Mouse (Mus musculus): ENCODE measurements around the gene Gtf3c4. TPM values are rescaled to one million over a fixed set of nuclear protein-coding genes. Genes with fewer than 3 reads are reported as not detected.

Gene Gtf3c4
- polyA plus RNA-seq, 1 experiment from 2014 or later: 16.5 TPM

DNA sequence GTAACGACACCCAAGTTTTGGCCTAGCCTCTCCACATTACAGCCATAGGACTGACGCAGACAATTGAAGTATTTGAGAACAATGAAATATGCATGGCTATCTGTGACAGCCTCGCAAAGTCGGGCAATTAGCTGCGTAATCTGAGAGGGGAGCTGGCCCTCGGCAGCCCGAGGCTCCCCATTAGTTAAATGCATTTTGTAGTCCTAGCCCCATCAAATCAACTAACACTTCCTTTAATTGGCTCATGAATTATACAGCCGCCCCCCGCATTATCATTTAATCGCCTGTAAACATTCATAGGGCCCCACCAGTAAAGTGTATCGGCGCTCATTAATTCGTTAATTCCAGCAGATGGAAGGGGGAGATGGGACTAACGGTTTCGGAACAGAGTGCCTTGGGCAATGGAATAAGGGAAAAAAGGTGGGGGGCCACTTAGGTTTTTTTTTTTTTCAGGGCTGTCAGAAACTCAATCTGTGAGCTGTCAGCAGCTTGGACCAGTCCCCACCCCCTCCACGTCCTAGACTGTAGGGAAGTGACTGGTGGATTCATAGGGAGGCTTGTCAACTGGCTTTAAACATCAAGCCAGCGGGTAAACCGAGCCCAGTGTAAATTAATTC lies 42.6 kb downstream of the Gtf3c4 start:
- Histone ChIP-seq H3K4me2 (no peak overlapping the region), H3K27me3 (0 out of 2 replicates have a peak, but pooled peaks cover 4% of the 10 kb centered on the region), H3K4me3 (replicated peaks) (no peak overlapping the region), H3K4me1 (peaks cover 30% of the 10 kb centered on the region), H3K27ac (no peak overlapping the region), H3K9me3 (replicated peaks) (no peaks in the 10 kb centered on the region), H3K36me3 (no peaks in the 10 kb centered on the region), H3K9ac (no peak overlapping the region)
- no peak for ATAC-seq (replicated peaks; ENCODE audit: low FRiP score)
- 26% methylated on average over 18 of the region's 18 CpGs for WGBS

DNA sequence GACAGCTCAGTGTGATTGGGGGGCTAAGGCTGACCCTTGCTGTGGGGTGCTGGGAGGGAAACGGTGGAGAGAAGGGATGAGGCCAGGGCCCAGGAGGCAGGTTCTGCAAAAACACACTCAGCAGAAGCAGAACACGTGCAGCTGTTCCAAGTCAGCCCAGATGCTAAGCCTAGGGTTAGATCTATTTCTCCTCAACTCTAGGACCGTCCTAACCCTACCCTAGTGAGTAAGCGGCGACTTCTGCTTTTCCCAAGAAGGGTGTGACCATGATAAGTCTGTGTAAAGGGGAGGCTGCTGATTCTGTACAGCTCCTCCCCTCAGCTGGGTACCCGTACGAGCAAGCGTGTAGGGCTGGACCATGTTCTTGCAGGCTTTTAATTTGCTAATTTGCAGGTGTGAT lies 43.9 kb downstream of the Gtf3c4 start:
- H3K4me2 ChIP-seq: no peak overlapping the region
- no peak overlapping the region for H3K27ac ChIP-seq
- 0 out of 2 replicates have a peak, but pooled peaks have one; percentile 29 for ATAC-seq (replicated peaks; ENCODE audit: low FRiP score)
- no peaks in the 10 kb centered on the region for H3K9me3 ChIP-seq (replicated peaks)
- H3K9ac ChIP-seq: no peak overlapping the region
- 72% methylated on average over 8 of the region's 8 CpGs for WGBS
- no peak overlapping the region for H3K4me3 ChIP-seq (replicated peaks)
- peaks cover 25% of the 10 kb centered on the region for H3K4me1 ChIP-seq
- 0 out of 2 replicates have a peak, but pooled peaks cover 4% of the 10 kb centered on the region for H3K27me3 ChIP-seq
- no peaks in the 10 kb centered on the region for H3K36me3 ChIP-seq

- ATAC-seq (replicated peaks; ENCODE audit: low FRiP score): no peak
- peaks cover 25% of the 10 kb centered on the region for H3K4me1 ChIP-seq
- no peaks in the 10 kb centered on the region for H3K9me3 ChIP-seq (replicated peaks)
- H3K36me3 ChIP-seq: no peaks in the 10 kb centered on the region
- H3K4me2 ChIP-seq: no peak overlapping the region
- no peak overlapping the region for H3K9ac ChIP-seq
- H3K4me3 ChIP-seq (replicated peaks): no peak overlapping the region
- H3K27me3 ChIP-seq: 0 out of 2 replicates have a peak, but pooled peaks cover 4% of the 10 kb centered on the region
- no peak overlapping the region for H3K27ac ChIP-seq
- 72% methylated on average over 5 of the region's 5 CpGs for WGBS
Measured at GRCm38 (mm10) chr2:28794623-28795022, 45.5 kb downstream of the Gtf3c4 start.

- peak; percentile 82 for ATAC-seq (replicated peaks; ENCODE audit: low FRiP score)
- Histone ChIP-seq H3K27ac (peak overlapping the region; percentile 70), H3K9me3 (replicated peaks) (no peaks in the 10 kb centered on the region), H3K9ac (no peak overlapping the region), H3K36me3 (no peaks in the 10 kb centered on the region), H3K4me2 (peak overlapping the region; percentile 43), H3K4me1 (peaks cover 17% of the 10 kb centered on the region), H3K4me3 (replicated peaks) (peak overlapping the region; percentile 10; the same call in 1 of the 2 replicates), H3K27me3 (0 out of 2 replicates have a peak, but pooled peaks cover 4% of the 10 kb centered on the region)
- 29% methylated on average over 6 of the region's 6 CpGs for WGBS
Measured at GRCm38 (mm10) chr2:28792931-28793610, 47.1 kb downstream of the Gtf3c4 start.

DNA sequence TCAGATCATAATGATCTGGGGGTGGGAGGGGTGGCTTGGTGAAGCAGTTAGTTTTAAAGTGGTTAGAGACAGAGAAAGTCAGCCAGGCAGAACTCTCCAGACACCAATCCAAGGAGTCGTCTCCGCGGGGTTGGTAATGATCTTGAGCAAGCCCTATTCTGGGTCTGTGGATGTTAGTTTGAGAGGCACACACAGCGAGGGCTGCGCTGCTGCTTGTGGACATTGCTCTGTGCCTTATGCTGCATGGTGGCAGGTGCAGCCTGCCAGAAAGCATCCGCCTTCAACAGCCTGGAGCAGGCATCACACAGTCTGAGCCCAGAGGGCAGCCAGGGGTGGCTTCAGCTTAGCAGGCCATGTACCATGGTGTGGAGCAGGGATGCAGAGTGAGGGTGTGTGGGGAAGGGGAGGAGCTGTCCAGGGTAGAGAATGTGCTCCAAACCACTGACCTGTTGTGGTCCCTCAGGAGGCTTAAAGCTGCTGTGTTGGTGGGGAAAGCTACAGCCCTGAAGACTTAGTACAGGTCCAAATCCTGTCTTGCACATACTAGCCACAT lies 53.0 kb downstream of the Gtf3c4 start:
- WGBS: 66% methylated on average over 6 of the region's 6 CpGs
- Histone ChIP-seq H3K4me2 (no peak overlapping the region), H3K4me3 (replicated peaks) (no peak overlapping the region), H3K27me3 (0 out of 2 replicates have a peak, but pooled peaks cover 2% of the 10 kb centered on the region), H3K4me1 (no peaks in the 10 kb centered on the region), H3K9ac (no peak overlapping the region), H3K36me3 (no peaks in the 10 kb centered on the region), H3K9me3 (replicated peaks) (no peaks in the 10 kb centered on the region), H3K27ac (no peak overlapping the region)
- ATAC-seq (replicated peaks; ENCODE audit: low FRiP score): no peak

DNA sequence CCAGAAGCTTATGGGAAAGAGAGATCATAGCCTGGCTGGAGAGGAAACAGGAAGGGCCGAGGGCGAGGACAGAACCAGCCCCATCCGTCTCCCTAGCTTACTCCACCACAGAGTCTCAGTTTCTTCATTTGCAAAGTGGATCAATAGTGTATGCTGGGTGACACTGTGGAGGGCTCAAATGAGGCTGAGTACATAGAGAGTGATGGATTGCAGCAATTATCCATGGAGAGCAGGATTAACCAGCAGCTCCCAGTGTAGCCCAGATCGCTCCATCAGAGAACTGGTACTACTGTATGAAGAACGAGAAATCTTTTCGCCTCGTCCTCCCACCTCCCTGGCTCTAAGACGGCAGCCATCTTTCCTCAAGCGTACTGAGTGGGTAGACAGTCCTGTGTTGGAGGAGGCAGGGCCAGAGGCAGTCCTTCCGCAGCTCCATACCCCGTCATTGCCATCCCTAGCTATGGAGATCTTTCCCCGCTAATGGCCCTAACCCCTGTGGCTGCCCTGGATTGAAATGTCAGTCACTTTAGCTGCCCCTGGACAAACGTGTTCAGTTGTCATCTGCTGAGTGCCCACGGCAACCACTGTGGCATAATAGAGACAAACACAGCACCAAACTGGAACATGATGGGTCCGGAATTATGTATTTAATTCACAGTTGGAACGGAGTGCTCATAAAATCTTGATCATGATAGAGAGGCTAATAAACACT lies 53.6 kb downstream of the Gtf3c4 start:
- H3K4me1 ChIP-seq: no peaks in the 10 kb centered on the region
- 0 out of 2 replicates have a peak, but pooled peaks cover 2% of the 10 kb centered on the region for H3K27me3 ChIP-seq
- H3K36me3 ChIP-seq: no peaks in the 10 kb centered on the region
- ATAC-seq (replicated peaks; ENCODE audit: low FRiP score): no peak
- 71% methylated on average over 16 of the region's 16 CpGs for WGBS
- H3K9me3 ChIP-seq (replicated peaks): no peaks in the 10 kb centered on the region
- H3K9ac ChIP-seq: no peak overlapping the region
- H3K4me3 ChIP-seq (replicated peaks): no peak overlapping the region
- no peak overlapping the region for H3K27ac ChIP-seq
- H3K4me2 ChIP-seq: no peak overlapping the region

- no peaks in the 10 kb centered on the region for H3K9me3 ChIP-seq (replicated peaks)
- H3K4me3 ChIP-seq (replicated peaks): no peak overlapping the region
- H3K27me3 ChIP-seq: peaks cover 16% of the 10 kb centered on the region
- H3K4me1 ChIP-seq: no peaks in the 10 kb centered on the region; the same call in none of the 2 replicates
- H3K4me2 ChIP-seq: no peak overlapping the region
- no peaks in the 10 kb centered on the region for H3K36me3 ChIP-seq
- H3K27ac ChIP-seq: no peak overlapping the region
- ATAC-seq (replicated peaks; ENCODE audit: low FRiP score): no peak
- WGBS: 94% methylated on average over 4 of the region's 4 CpGs
- H3K9ac ChIP-seq: no peak overlapping the region
Measured at GRCm38 (mm10) chr2:28781310-28781709, 58.9 kb downstream of the Gtf3c4 start.

DNA sequence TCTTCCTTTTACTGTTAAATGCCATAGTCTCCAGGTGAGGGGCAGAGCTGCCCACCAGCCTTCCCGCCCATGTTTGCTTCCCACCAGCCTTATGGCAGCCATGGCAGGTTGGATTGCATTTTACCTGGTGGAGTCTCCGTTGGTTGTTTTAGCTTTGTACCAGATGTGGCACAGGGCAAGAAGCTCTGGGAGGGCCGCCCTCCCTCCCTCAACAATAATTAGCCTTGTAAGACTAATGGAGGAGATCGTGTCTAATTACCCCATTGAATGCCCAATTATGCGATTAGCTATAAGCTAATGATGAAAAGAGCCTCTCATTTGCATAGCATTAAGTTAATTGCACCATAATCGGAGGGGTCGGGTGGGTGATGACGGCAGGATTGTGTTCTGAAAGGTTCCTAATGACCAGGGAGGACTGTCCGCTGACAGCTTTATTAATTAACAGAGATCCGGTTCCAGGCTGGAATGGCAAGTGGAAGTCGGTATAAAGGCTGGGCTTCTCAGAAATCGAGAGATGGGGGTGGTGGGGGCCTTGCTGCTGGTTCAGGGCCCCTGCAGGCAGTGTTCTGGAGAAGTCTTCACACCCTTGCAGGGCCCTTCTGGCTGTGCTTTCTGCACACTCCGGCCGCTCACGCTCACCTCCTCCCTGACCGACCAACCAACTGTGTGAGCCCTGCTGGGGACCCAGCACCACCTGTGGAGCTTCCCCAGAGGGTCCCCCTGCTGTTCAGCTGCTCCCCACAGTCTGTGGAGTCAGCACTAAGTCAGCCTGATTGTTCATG lies 60.0 kb downstream of the Gtf3c4 start:
- Histone ChIP-seq H3K36me3 (no peaks in the 10 kb centered on the region), H3K9me3 (replicated peaks) (no peaks in the 10 kb centered on the region), H3K9ac (no peak overlapping the region), H3K4me1 (no peaks in the 10 kb centered on the region; the same call in none of the 2 replicates), H3K4me2 (no peak overlapping the region), H3K4me3 (replicated peaks) (no peak overlapping the region), H3K27me3 (peaks cover 18% of the 10 kb centered on the region), H3K27ac (no peak overlapping the region)
- 44% methylated on average over 16 of the region's 16 CpGs for WGBS
- no peak for ATAC-seq (replicated peaks; ENCODE audit: low FRiP score)

DNA sequence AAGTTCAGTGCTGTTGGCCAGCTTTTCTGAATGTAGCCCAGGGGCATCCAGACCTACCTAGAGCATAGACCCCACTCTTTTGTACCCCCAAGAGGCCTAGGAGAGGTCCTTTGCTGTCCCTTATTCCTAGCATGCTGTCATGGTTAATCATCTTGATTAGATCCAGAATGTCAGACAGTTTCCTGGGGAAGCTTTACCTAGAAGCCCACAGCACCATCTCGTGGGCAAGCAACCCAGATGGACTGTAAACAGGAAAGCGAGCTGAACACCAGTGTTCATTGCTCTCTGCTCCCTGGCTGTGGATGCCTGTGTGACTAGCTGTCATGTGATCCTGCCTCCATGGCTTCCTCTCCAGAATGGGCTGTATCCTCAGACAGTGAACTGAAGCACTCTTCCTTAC lies 63.4 kb downstream of the Gtf3c4 start:
- H3K4me2 ChIP-seq: no peak overlapping the region
- no peaks in the 10 kb centered on the region; the same call in none of the 2 replicates for H3K4me1 ChIP-seq
- no peak overlapping the region for H3K27ac ChIP-seq
- H3K9me3 ChIP-seq (replicated peaks): no peaks in the 10 kb centered on the region
- H3K27me3 ChIP-seq: peaks cover 22% of the 10 kb centered on the region
- H3K9ac ChIP-seq: no peak overlapping the region
- ATAC-seq (replicated peaks; ENCODE audit: low FRiP score): no peak
- H3K36me3 ChIP-seq: no peaks in the 10 kb centered on the region
- 54% methylated on average over 2 of the region's 2 CpGs for WGBS
- H3K4me3 ChIP-seq (replicated peaks): no peak overlapping the region

GRCm38 (mm10) chr2:28774073-28774472 lies 66.1 kb downstream of the Gtf3c4 start:
- Histone ChIP-seq H3K9me3 (replicated peaks) (no peaks in the 10 kb centered on the region), H3K36me3 (no peaks in the 10 kb centered on the region), H3K27me3 (peaks cover 22% of the 10 kb centered on the region), H3K9ac (no peak overlapping the region), H3K4me1 (peaks cover 16% of the 10 kb centered on the region), H3K4me3 (replicated peaks) (no peak overlapping the region), H3K27ac (no peak overlapping the region), H3K4me2 (no peak overlapping the region)
- no peak for ATAC-seq (replicated peaks; ENCODE audit: low FRiP score)
- 63% methylated on average over 8 of the region's 8 CpGs for WGBS

Data from kidney, embryonic 15.5 days (tissue).